Mouse (Mus musculus): ENCODE data around the gene Dohh. TPM values are rescaled to one million over a fixed set of nuclear protein-coding genes. Genes with fewer than 3 reads are reported as not detected.

Dohh gene
- 10 to 100 TPM; 73.7 to 74.3 TPM for total RNA-seq (2021)
- long read RNA-seq, experiment 1, transcript Dohh-201 (5 exons, 1,444 nt): major isoform, 93 of 110 reads
- long read RNA-seq, experiment 1, partial matches to known transcripts: 6 of 110 reads
- long read RNA-seq, experiment 1, other reads (novel, unspliced or antisense): 11 of 110 reads
- long read RNA-seq, experiment 2, transcript Dohh-201 (5 exons, 1,444 nt): major isoform, 134 of 142 reads
- long read RNA-seq, experiment 2, partial matches to known transcripts: 5 of 142 reads
- long read RNA-seq, experiment 2, other reads (novel, unspliced or antisense): 3 of 142 reads

DNA sequence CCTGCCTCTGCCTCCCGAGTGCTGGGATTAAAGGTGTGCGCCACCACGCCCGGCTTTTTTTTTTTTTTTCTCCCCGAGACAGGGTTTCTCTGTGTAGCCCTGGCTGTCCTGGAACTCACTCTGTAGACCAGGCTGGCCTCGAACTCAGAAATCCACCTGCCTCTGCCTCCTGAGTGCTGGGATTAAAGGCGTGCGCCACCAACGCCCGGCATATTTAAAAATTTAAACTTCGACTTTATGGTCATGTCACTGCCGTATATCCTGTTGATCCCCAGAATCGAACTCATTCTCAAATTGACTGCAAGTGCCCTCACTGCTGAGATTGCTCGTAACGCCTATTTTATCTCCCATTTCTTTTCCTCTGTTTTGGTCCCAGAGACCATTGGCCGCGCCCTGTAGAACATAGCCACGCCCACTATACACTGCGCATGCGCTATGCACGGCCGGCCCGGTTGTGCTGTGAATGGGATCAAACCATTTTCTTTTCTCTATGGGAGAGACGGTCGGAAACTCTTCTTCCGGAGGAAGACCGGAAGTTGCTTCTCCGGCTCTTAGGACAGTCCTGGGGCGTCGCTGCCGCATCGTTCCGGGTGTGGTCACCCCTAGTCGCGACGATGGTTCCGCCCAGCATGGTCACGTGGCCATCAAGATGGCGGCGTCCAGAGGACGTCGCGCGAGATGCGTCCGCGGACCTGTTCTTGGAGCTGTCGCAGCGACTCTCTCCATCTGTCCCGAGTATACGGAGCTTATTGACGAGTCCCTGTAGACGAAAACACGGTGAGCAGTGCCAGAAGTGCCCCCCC is at the start of gene Dohh, which contains the start of gene Gm48551:
Dohh (plus strand) TSS at position 627 of the 803 bp plus-strand sequence.
Gm48551 (plus strand) TSS at position 665 of the 803 bp plus-strand sequence.
- peak; percentile 98 to 99 for DNase-seq (ENCODE audit: low spot score in 2 of 2)

DNA sequence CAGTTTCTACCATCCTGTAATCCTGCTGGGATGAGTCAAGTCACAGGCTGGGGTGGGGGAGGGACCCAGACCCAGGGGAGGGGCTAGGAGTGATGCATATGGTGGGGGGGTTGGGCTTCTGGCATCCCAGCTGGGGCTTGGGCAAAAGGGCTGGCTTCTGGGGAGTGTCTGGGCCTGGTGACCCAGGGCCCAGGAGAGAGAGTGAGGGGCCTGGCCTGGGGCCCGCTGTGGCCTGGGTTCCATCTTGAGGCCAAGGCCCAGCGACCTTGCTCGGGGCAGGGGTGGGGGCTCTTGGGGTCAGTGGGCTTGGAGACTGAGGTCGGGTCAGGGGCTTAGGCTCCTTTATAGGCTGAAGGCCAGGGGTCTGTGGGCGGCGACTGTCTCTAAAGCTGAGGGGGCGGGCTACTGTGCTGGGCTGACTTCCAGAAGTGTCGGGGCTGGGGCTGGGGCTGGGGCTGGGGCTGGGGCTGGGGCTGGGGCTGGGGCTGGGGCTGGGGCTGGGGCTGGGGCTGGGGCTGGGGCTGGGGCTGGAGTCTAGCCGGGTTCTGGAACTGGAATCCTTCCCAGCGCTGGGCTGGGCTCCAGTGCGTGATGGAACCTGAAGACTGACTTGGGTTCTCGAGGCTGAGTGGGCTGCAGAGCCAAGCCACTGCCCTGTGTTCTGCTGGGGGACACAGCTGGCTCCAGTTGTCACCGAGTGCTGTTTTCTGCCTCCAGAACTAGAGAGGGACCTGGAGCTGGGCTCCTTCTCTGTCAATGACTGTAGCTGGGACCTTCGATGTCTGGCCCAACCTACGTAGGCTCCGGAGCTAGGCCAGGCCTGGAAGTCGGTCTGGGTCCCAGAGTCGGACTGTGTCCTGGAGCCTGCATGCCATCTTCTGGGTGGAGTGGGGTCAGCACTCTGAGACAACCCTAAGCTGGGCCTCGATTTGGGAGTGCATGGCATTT is 48.6 kb upstream of the Dohh start:
- no peak for DNase-seq (ENCODE audit: low spot score in 2 of 2)

DNA sequence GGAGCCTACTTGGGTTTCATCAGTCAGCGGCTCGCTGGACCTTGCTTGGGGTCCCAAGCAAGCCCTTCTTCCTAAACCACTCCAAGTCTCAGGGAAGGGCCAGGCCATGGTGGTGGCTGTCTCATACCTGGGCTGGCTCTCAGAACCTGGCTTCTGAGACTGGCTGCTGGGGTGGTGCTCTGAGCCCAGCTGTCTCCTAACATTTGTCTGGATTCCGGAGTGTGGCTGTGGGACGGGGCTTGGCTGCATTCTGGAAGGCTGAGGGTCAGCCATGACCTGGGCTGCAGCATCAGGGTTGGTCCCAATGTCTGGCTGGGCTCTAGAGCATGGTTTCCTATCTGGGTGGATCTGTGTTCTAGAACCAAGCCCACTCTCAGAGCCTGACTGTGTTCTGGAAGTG is 47.7 kb upstream of the Dohh start:
- DNase-seq (ENCODE audit: low spot score in 2 of 2): no peak

DNA sequence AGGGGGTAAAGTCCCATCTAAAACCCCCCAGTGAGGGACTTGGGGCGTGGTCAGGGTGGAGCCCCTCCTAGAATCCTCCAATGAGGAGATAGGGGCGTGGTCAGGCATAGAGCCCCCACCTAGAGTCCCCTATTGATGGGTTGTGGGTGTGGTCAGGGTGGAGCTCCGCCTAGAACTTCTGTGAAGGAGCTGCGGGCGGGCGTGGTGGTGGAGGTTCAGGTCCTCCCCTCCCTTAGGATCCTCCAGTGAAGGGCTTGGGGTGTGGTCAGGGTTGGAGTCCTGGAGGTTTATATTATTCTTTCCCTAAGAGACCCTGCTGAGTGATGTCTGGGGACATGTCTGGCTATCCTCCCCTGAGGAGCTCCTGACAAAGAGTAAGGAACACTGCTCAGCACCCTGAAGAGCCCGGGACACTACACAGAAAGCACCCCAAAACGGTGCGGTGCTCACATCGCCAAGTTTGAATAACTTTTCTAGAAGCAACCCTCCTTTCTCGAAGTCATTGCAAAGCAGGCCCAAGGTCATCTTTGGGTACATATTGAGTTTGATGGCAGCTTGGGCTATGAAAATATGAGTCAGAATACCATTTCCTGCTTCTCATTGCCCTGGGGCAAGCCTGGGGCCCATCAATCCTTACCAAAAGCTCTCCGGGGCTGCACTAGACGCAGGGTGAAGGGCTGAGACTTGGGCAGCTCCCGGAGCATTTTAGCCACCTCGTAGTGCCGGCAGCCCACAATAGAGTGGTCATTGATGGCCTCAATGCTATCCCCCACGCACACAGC is 43.5 kb upstream of the Dohh start:
- no peak for DNase-seq (ENCODE audit: low spot score in 2 of 2)

DNA sequence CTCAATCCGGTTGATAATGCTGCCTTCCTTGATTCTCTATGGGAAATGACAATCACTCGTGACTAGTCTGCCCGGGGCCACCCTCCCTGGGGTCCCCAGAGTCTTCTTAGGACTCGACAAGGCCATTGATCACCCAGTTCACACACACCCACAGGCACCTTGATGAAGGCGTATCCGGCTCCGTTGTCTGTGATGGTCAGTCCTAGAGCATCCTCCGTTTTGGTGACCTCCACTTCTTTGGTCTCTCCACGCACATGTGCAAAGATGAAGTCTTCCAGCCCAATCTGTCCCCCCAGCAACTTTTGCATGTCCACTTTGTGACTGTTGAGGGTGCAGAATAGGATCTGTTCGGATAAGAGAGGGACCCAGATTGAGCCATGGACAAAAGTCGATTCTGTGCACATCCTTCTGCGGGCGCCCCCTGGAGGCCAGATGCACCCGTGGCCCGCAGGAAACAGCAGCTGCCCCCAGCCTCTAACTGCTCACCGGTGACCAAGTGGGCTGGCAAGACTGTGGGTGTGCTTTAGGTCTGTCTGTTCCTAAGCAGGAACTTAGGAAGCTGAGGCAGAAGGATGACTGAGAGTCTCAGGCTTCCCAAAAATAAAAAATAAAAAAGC is 42.8 kb upstream of the Dohh start:
- no peak for DNase-seq (ENCODE audit: low spot score in 2 of 2)

DNA sequence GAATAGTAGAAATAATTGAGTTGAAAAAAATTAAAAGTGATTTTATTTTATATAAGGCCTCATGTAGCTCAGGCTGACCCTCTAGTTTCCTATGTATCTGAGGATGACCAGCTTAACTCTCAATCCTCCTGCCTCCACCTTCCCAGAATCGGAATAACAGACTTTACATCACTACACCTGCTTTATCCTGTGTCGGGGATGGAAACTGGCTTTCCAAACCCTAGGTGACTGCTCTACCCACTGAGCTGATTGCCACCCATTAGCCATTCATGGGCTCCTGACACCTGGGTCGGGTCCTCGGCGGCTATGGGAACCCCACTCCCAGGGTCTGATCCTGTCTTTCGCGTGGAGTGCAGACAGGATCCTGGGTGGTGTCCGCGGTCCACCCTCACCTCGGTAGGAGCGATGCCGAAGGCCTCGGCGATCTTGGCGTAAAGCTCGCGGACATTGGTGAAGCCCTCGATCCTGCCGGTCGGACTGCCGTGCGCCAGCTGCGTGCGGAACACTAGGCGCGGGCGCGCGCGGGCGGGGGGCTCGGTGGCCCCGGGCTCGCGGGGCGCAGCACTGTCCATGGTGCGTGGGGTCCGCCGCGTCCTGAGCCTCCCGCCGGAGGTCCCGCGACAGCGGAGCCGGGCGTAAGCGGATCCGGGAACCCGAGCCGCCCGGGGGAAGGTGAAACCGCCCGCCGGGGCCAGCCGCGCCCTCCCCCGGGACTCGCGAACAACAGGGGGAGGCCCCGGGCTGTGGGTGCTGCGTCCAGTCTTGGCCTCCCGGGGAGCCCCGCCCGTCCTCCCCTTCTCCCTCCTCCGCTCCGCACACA is 41.3 kb upstream of the Dohh start, which contains the start of gene Gipc3:
Gipc3 (minus strand) TSS at position 581 of the 820 bp plus-strand sequence.
- DNase-seq (ENCODE audit: low spot score in 2 of 2): no peak

DNA sequence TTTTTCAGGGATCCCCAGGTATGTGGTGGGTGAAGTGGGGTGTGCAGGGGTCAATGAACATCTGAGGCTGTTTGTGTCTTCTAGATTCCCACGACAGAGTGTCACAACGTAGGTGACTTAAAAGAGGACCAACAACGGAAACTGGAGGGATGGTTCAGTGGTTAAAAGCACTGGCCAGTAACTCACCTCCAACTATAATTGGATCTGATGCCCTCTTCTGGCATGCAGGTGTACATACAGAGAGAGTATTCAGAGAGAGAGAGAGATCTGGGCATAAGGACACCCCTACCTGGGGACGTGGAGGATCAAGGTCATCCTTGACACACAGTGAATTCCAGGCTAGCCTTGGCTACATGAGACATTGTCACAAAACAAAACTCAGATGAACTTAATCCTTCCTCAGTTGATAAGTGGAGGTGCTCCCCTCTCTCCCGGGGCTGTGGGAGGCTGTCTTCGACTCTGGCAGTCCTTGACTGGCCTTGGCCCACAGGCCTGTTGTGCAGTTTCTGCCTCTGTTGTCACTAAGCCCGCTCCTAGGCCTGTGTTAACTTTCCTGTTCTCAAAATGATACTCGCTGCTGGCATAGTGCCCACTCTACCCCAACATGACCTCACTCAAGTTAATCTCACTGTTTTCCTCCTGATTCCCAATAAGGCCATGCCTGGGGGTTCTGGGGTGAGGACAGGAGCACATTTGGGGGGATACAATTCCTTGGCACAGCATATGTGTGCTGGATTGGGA is 39.6 kb upstream of the Dohh start:
- no peak for DNase-seq (ENCODE audit: low spot score in 2 of 2)

DNA sequence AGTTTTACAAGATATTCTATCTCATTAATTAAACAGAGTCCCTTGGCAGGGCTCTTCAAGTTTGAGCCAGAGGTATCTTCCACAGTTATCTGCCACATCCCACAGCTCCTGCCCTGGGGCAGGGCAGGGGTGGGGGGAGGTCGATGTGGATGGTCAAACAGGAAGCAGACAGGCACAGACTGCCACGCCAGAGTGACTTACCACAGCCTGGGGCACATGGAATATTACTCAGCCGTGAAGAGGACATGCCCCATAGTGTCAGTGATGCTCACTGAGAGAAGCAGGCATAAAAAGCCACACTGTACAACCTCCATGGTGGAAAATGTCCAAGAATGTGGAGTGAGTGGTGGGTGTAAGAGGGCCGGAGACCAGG is 39.1 kb upstream of the Dohh start:
- no peak for DNase-seq (ENCODE audit: low spot score in 2 of 2)

DNA sequence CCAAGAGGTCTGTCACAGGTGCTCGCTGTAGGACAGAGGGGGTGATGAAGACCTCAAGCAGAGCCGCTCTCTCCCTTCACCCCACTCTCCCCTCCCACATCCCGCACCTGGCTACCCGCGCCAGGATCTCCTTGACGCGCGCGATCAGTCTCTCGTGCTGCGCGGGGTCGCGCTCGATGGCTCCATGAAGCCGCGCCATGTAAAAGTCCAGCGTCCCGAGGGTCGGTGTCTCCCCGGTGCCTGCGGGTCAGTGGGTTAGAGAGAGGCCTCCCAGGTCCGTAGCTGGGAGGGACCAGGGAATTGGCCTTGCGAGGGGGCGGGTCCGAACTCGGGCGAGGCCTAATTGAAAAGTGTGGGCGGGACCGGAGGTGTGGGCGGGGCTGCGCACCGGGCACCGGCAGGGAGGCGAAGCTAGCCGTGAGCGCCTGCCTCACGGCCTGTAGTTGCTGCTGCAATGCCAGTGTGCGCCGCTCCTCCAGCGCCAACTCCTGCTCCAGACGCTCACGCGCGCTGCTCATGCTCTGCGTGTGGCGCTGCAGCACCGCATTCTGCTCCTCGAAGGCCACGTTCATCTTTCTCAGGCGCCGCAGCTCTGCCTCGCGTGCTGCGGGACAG is 37.7 kb upstream of the Dohh start:
- no peak for DNase-seq (ENCODE audit: low spot score in 2 of 2)

DNA sequence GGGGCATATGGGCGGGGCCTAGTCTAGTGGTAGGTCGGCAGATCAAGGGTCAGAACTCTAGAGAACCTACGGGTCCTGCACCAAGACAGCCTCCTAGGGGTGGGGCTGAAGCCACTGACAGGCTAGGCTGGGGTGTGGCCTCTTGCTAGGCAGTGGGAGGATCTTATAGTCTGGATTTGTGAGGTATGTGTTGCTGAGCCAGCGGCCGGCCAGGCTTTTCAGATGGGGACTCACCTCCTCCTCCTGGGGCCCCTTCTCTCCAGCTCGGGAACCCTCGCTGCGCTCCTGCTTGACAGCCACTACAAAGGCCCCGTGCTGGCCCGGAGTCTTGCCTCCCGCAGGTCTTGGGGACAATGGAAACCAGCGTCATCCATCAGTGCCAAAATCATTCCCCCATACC is 35.1 kb upstream of the Dohh start:
- DNase-seq (ENCODE audit: low spot score in 2 of 2): no peak

DNA sequence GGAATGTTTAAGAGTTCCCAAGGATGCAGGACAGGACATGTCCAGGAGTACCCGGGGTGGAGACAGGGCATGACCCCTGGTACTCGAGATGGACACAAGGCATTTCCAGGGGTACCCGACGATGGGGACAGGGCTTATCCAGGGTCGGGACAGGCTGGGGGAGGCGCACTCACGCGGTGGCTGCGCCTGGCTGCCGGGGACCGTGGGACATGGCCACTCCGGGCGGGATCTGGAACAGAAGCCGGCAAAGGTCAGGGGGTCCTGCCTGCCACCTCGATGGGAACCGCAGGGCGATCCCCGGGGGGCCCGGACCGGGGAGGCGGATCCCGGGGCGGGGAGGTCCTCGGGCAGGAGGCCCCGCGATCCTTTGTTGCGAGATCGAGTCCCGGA is 34.3 kb upstream of the Dohh start:
- no peak for DNase-seq (ENCODE audit: low spot score in 2 of 2)

DNA sequence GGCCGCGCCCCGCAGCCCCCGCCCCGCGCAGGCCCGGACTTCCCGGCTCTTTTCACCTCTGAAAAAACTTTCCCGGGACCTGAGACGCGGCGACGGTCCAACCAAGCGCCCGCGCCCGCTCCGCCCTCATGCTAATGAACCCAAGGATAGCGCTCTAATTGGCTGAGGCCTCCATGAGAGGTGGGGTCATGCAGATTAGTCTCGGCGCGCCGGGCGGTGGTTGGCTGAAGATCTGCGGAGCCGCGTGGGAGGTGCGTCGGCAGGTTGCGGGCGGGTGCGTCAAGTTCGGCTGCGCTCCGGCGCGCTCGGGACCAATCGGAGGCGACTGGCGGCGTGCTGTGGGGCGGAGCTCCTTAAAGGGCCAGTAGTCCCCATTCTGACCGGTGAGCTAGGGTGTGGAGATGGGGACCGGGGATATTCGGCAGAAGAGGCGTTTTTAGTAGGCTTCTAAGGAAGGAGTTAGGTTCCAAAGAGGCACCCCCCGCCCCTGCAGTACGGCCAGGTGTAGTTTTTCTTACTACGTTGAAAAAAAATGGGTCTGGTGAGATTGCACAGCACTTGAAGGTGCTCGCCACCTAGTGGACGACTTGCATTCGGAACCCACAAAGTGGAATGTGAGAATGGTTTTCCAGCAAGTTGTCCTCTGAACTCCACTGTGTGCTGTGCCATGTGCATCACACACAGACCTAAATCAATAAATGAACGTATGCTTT is 33.7 kb upstream of the Dohh start, which contains the start of gene Hmg20b:
Hmg20b (minus strand) TSS at position 130 of the 713 bp plus-strand sequence.
- DNase-seq (ENCODE audit: low spot score in 2 of 2): peak; percentile 99

DNA sequence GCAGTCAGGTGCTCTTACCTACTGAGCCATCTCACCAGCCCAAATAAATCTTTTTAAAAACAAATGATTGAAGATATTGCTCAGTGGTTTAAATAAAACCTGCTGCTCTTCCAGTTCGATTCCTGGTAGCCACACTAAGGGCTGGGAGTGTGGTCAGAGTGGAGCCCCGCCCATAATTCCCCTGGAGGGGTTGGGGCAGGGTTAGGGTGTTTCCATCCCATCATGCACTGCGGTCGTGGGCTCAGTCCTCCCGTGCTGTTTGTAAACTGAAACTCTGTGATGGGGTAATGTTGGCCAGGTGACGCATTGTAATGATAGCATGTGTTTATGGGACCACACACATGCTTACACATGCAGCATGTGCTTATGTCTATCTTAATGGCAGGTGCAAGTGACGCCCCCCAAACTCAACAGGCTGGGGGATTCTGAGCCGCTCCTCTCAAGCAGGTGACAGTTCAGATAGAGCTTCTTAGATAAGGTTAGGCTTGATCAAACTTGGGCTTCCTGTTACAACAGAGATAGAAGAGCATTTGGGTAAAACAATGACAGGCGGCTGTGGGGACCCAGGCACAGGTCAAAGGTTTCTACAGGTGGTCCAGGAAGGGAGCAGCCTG is 32.4 kb upstream of the Dohh start:
- no peak for DNase-seq (ENCODE audit: low spot score in 2 of 2)

DNA sequence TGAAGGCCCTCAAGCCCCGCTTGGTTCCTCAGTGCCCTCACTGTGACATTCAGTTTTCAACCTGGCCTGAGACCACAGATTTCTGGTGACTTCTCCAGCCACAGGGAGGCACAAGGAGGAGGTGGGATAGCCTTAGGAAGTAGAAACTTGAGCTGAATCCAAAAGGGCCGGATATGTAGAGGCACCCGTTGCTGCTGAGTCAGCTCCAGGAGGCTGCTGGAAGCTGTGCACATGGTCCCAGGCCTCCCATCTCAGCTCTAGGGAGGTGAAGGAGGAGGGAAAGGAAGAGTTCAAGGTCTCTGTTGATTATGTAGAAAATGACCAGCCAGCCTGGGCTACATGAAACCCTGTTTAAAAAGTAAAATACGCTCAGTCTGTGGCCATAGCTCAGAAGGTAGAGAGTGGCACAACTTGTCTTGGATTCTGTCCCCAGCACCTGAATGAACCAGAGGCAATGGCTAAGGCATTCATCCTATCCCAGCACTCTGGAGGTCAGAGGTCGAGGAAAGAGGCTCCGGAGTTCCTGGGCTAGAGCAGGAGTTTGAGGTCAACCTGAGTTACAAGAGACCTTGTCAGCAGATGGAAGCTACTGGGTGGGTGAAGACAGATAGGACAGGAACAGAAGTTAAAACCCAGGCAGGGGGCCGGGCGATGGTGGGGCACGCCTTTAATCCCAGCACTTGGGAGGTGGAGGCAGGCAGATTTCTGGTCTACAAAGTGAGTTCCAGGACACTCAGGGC is 29.3 kb upstream of the Dohh start:
- DNase-seq (ENCODE audit: low spot score in 2 of 2): no peak

DNA sequence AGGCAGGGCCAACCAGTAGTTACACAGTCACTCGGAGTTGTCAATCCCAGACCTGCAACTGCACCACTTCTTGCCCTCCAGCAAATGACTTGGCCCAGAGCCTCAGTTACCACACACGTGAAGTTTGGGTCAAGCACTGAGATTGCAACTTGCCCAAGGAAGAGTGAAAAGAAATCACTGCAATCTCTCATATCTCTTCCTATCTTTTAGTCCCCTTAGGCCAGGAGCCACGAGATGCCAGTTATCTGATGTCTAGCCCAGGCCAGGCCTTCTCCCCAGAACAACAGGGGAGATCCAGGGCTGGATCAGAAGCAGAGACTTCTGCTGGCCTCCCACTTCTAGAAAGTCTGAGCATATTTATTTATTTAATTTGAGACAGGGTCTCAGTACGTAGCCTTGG is 28.7 kb upstream of the Dohh start:
- DNase-seq (ENCODE audit: low spot score in 2 of 2): no peak

DNA sequence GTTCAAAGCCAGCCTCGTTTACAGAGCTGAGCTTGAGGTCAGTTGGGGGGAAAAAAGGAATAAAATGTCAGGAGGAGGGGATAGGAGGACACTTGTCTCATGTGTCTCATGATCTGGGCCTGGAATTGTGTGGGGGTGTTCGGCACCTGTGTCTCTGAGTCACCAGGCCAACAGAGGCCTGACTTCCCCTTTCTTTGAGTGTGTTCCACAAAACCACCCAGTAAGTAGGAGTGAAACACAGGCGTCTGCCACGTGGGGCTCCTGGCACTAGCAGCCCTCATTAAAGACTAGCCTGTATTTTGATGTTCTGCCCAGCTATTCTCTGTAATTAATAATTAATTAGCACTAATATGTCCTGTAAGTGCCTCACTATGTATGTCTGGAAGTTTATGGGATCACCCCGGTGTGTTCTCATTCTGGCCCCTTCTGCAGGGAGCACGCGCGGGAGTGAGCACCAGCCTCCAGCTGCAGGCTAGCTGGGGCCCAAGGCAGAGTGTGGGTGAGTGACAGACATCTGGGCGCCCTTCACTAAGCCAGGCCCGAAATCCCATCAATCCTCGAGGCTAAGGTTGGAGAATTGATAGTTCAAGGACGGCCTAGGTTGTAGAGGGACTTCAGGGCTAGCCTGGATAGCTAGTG is 27.8 kb upstream of the Dohh start:
- DNase-seq (ENCODE audit: low spot score in 2 of 2): no peak
